Mouse (Mus musculus) bone marrow, adult 2 months (tissue): ENCODE measurements around the gene Mrps16. TPM values are rescaled to one million over a fixed set of nuclear protein-coding genes. Genes with fewer than 3 reads are reported as not detected.

Experiments used
- H3K27ac ChIP-seq: fragments of 200-500 bp; 2 replicates; pipeline ENCODE4 v1.5.1; 2012; ENCODE audit warnings: low read depth, mild to moderate bottlenecking, control low read depth, inconsistent platforms, low read length; ENCODE audit not compliant: control insufficient read depth, poor library complexity, insufficient read depth
- H3K4me1 ChIP-seq: fragments of 200-500 bp; 2 replicates; pipeline ENCODE4 v1.6.1; 2011; ENCODE audit warnings: low read length; ENCODE audit not compliant: control insufficient read depth, insufficient read depth
- H3K4me3 ChIP-seq: fragments of 200-500 bp; replicated peaks from 2 replicates; pipeline ENCODE3; 2011; ENCODE audit warnings: mild to moderate bottlenecking, low read depth, low read length, control low read depth; ENCODE audit not compliant: control insufficient read depth
- CTCF ChIP-seq: fragments of 200-500 bp; IDR thresholded peaks from 2 replicates; pipeline ENCODE4 v1.5.1; 2011; ENCODE audit warnings: low read length, control low read depth; ENCODE audit not compliant: control insufficient read depth, insufficient read depth
- POLR2A ChIP-seq: fragments of 200-500 bp; IDR thresholded peaks from 2 replicates; pipeline ENCODE4 v1.6.1; 2011; ENCODE audit warnings: low read depth, mild to moderate bottlenecking, control low read depth, low read length, borderline replicate concordance; ENCODE audit not compliant: control insufficient read depth
- WGBS: fragments of 180-500 bp; shearing (Covaris S2); methylation state at CpG from one replicate; pipeline ENCODE4 v1.1.7; 2018; 5-methylcytosine and 5-hydroxymethylcytosine counted together
- polyA plus RNA-seq: library from polyadenylated mRNA; stranded (reverse); fragments of >200 nt; gene quantifications from 2 replicates; pipeline ENCODE4 v1.2.4, GENCODE M21; 2011; ENCODE audit warnings: low replicate concordance; ENCODE audit not compliant: missing spikeins, insufficient read depth, insufficient read length

The Mrps16 gene
- 21.8 and 78.8 TPM in 2 replicates for polyA plus RNA-seq

DNA sequence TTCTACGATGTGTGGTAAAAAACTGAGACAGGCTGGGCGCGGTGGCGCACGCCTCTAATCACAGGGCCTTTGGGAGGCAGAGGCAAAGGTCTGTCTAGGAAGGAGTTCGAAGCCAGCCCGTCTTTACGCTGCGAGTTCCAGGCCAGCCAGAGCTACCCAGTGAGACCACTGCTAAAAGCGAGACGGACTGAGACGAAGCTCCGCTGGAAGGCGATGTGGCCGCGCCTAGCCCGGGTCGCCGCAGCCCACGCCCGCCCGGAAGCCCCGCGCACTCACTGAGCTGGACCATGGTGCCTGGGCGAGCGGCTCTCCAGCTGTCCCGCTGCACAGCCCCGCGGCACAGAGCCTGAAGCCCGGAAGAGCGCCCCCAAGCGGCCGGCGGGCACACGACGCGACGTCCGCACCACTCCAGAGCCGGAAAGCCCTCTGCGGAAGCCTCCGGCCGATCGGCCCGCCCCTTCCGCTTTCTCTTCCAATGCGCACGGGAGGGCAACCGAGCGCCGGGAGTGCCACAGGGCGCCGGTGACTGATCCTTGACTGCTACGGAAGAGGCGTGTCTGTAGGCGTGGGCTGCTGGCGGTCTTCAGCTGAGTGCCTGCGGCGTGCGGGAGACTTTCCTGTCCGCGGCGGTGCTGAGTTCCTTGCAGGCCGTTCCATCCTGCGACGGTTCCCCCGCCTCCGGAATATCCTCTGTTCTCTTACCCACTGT is at the start of gene Mrps16:
Mrps16 (minus strand) TSS at position 430 of the 709 bp plus-strand sequence.
- Histone ChIP-seq H3K27ac (peak within 1 kb of the TSS; percentile 95), H3K4me3 (peak within 1 kb of the TSS; percentile 92), H3K4me1 (no peaks in the 10 kb centered on the region)
- peak; percentile 51 for TF ChIP-seq POLR2A
- TF ChIP-seq CTCF: peak; percentile 76
- under 1% methylated on average over 68 of the region's 68 CpGs for WGBS

DNA sequence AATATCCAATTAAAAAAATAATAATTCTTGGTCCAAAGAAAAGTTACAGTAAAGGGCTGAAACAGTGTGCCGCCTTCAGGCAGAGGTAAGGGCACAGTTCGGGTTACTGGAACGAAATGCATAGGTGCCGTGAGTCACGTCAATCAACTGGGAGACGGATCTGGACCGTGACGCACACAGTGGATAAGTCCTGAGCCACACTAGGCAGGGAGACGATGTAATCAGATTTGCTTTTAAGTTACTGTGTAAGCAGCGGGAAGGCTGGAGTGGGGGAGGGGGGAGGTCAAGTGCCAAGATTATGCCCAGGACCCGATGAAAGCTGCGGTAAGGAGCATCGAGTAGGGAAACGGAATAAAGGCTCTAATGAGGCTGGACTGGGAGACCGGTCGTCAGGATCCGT is 48.8 kb upstream of the Mrps16 start:
- 91% methylated on average over 17 of the region's 17 CpGs for WGBS
- Histone ChIP-seq H3K4me1 (no peaks in the 10 kb centered on the region), H3K4me3 (no peak overlapping the region), H3K27ac (no peak overlapping the region)
- TF ChIP-seq POLR2A (no peak), CTCF (no peak)

DNA sequence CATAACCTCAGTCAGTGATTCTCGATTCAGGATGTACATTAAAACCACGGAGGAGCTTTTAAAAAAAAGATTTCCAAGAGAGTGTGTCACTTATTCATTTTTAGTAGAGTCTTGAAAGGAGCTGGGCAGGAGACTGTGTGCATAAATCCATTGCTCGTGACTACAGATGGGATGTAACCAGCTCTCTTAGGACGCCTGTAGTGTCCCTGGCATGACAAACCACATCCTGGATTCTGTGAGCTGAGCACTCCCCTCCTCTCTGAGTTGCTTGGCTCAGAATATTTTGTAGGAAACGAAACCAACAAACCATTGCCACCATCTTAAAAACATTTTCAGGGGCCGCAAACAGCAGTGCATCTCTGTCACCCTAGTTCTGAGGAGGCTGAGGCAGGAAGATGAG is 43.5 kb upstream of the Mrps16 start:
- Histone ChIP-seq H3K4me1 (no peaks in the 10 kb centered on the region), H3K4me3 (no peak overlapping the region), H3K27ac (no peak overlapping the region)
- 31% methylated on average over 6 of the region's 6 CpGs for WGBS
- TF ChIP-seq CTCF (no peak), POLR2A (no peak)

DNA sequence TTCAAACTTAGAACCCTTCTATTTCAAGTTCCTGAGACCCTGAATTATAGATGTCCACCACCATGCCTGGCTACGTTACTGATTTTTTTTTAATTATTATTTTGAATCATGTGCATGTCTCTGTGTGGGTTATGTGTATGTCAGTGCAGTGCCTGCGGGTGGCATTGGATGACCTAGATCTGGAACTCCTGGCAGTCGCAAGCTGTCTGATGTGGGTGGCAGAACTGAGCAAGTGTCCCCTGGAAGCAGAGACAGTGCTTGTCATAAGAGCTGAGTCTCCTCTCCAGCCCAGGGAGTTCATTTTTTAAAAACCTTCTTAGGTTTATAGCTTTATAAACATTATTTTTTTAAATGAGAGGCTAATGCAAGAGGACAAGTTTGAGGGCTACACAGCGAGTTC is 39.0 kb upstream of the Mrps16 start:
- TF ChIP-seq CTCF: no peak
- TF ChIP-seq POLR2A: no peak
- 85% methylated on average over 4 of the region's 4 CpGs for WGBS
- no peaks in the 10 kb centered on the region for H3K4me1 ChIP-seq

DNA sequence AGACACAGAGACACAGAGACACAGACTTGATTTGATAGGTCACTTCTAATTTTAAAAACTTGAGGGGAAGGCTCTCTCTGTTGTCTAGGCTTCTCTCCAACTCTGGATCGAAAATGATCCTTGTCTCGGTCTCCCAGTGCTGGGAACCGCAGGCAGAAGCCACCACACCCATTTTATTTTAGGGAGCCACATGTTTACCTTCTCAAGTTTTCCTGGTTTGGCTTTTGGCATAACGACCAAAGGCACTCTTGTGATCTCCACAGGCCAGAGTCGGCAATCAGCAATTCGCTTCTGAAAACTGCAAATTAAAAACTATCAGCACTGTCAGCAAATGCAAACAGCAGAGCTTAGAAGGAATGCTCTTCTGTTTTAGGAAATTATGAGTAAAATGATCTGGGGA is 38.3 kb upstream of the Mrps16 start:
- Histone ChIP-seq H3K4me3 (no peak overlapping the region), H3K4me1 (no peaks in the 10 kb centered on the region), H3K27ac (no peak overlapping the region)
- 81% methylated on average over 6 of the region's 6 CpGs for WGBS
- no peak for TF ChIP-seq POLR2A
- no peak for TF ChIP-seq CTCF

More for the DNA sequence above, 39.0 kb upstream of the Mrps16 start:
- Histone ChIP-seq H3K27ac (no peak overlapping the region), H3K4me3 (no peak overlapping the region)

GRCm38 (mm10) chr14:20429833-20430232 is 36.4 kb upstream of the Mrps16 start:
- no peak for TF ChIP-seq POLR2A
- no peak for TF ChIP-seq CTCF
- no peak overlapping the region for H3K27ac ChIP-seq
- WGBS: 62% methylated on average over 1 of the region's 1 CpGs
- H3K4me1 ChIP-seq: no peaks in the 10 kb centered on the region
- H3K4me3 ChIP-seq: no peak overlapping the region

DNA sequence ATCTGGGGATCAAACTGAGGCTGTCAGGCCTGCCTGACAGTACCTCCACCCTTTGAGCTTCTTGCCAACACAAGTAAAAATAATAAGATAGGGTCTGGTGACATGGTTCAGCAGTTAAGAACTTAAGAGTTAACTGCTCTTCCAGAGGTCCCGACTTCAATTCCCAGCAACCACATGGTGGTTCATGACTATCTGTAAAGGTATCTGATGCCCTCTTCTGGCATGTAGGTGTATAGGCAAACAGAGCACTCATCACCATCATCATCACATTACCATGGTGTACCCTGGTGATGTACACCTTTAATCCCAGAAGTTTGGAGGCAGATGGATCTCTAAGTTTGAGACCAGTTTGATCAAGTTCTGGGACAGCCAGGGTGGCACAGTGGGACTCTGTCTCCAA is 35.2 kb upstream of the Mrps16 start:
- Histone ChIP-seq H3K4me1 (no peaks in the 10 kb centered on the region), H3K27ac (no peak overlapping the region), H3K4me3 (no peak overlapping the region)
- TF ChIP-seq CTCF: no peak
- WGBS: 22% methylated on average over 1 of the region's 1 CpGs

DNA sequence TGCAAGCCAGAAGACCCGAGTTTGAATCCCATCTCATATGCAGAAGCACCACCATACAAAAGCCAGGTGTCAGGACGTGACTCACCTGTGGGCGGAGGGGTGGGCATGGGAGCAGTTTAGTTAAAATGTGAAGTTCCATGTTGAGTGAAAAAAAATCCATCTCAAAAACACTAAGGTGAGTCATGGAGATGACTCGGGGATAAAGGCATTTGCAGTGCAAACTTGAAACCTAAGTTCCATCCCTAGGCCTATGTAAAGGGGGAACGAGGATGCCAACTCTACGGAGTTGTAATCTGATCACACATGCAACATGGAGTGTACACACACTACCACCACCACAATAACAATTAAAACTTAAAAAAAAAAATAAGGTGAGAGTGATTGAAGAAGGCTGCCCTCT is 29.6 kb upstream of the Mrps16 start:
- Histone ChIP-seq H3K4me1 (no peaks in the 10 kb centered on the region), H3K27ac (no peak overlapping the region), H3K4me3 (no peak overlapping the region)
- TF ChIP-seq CTCF: no peak
- TF ChIP-seq POLR2A: no peak
- 76% methylated on average over 6 of the region's 6 CpGs for WGBS

DNA sequence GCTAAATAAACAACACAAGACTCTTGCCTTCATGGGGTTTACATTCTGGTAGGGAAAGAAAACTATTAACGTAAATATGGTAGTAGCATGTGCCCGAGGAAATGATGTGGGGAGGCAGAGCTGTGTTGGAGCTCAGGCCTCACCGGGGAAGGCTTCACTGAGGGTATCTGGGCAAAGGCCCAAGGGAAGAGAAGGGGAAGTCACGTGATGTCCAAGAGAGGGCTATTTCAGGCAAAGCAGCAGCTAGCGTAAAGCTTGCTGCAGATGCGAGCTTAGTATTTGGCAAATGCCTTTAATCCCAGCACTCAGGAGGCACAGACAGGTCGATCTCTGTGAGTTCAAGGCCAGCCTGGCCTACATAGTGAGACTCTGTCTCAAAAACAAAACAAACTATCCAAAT is 28.8 kb upstream of the Mrps16 start:
- TF ChIP-seq POLR2A: no peak
- TF ChIP-seq CTCF: no peak
- Histone ChIP-seq H3K4me3 (no peak overlapping the region), H3K27ac (no peak overlapping the region), H3K4me1 (no peaks in the 10 kb centered on the region)
- WGBS: 17% methylated on average over 7 of the region's 7 CpGs
